Mouse (Mus musculus): ENCODE data around the gene Gm6993. TPM values are rescaled to one million over a fixed set of nuclear protein-coding genes. Genes with fewer than 3 reads are reported as not detected.

The Gm6993 gene
- not detected in 2 replicates for polyA plus RNA-seq (2021; fragmentation: Nextera tagmentation)
- long read RNA-seq, experiment 1 = 0 reads
- long read RNA-seq, experiment 2 = 0 reads

DNA sequence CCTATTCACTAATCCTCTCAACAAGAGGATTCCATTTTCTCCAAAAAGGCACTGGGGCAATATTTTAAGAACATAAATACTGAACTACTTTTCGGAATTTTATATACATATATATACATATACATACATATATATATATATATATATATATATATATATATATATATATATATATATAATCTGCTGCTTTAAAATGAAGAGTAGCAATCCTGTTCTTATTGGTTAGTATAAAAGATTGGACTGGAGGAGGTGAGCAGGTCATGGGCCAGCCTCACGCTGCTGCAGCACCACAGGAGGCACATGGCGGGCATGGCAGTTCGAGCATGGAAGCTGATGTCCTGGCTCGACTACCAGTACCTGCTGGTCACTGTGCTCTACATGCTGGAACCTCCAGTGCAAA lies at the start of gene Gm6993:
Gm6993 (plus strand) TSS at position 301 of the 400 bp plus-strand sequence.

DNA sequence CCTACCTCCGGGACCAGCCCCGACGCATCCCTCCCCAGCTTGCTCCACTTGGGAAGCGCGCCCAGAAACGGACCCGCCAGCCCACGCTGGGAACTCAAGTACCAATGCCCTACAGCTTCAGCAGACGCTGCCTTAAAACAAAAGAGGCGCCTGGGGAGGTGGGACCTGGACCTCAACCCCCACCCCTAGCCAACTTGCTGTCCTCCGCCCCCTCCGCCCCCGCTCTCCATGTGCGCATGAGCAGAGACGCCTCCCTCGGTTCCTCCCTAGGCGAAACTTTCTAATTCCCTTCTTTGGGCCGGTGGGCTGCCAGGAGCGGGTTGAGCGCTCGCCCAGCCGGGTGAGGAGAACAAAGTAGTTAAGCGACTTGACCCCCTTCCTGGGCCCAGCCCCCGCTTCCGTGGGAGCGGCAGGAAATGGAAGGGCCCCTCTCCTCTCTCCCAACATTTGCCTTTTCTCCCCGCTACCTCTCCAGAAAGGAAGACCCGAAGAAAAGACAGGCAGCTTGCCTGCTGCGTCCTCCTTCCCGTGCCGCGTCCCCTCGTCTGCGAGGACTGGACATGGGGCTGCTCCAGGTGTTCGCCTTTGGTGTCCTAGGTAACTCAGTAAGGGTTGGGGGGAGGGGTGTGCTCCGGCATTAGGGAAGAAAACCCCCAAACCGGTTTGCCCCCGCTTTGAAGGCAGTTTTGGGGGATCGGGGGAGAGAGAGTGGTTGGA lies 24.6 kb downstream of the Gm6993 start, which contains the start of gene Lamb1:
Lamb1 (plus strand) TSS at position 230 of the 717 bp plus-strand sequence.

Other genes with a start within 250 kb of the Gm6993 start
- 0.04 TPM in 1 of 2 replicates, not detected in the other for gene Fam110c, start 166.9 kb upstream of the Gm6993 start, polyA plus RNA-seq (2021; fragmentation: Nextera tagmentation)
- 3.1 TPM in 2 replicates for gene Lamb1, start 24.5 kb downstream of the Gm6993 start, polyA plus RNA-seq (2021; fragmentation: Nextera tagmentation)
- gene Dld, start 110.7 kb downstream of the Gm6993 start, polyA plus RNA-seq (2021; fragmentation: Nextera tagmentation) = 64.1 and 76.1 TPM in 2 replicates
- gene Slc26a3, start 150.1 kb downstream of the Gm6993 start, polyA plus RNA-seq (2021; fragmentation: Nextera tagmentation) = 0.04 TPM in 1 of 2 replicates, not detected in the other

Measured in left cerebral cortex, adult 6 months (tissue).